Mouse (Mus musculus) adrenal gland, adult 2 months (tissue): ENCODE measurements at regions not wholly inside any gene's neighbourhood (a gene's known extent, or its start where the extent isn't known, plus 50 kb on each side); places are given as distances from the start of the nearest gene placed in this dataset.

ENCODE experiments used
- DNase-seq: peaks from one replicate; pipeline ENCODE4 v3.0.0; 2021

DNA sequence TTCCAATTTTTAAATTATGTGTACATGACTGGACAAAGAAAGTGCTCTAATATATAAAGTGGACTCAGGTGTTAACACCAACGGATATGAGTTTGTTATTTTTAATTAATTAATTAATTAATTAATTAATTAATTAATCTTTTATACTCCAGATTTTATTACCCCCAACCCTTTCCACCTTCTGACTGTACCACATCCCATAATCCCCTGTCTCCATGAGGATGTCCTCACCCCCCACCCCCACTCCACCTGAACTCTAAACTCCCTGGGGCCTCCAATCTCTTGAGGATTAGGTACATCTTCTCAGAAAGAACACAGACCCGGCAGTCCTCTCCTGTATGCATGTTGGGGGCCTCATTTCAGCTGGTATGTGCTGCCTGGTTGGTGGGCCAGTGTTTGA lies 182.8 kb downstream of the Rassf9 start:
- no peak for DNase-seq

DNA sequence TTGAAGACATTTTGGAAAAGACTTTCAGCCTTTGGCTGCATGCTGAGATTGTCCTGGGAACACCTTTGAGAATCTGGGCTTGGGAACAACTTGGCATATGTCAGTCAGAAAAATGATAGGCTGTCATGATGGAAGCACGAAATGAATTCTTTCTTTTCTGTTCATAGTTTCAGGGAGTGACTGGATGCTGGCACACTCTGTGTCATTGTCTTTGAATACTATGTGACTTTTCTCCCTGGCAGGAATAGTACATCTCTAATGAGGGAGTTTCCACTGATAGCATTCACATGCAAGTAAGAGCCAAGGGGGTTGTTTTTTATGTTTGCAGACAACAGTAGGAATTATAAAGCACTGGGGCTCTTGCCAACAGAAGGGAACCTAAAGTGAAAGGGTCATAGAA lies 177.9 kb downstream of the Rassf9 start:
- no peak for DNase-seq

GRCm38 (mm10) chr10:102686667-102687397 lies 174.8 kb downstream of the Rassf9 start:
- DNase-seq, result no peak

DNA sequence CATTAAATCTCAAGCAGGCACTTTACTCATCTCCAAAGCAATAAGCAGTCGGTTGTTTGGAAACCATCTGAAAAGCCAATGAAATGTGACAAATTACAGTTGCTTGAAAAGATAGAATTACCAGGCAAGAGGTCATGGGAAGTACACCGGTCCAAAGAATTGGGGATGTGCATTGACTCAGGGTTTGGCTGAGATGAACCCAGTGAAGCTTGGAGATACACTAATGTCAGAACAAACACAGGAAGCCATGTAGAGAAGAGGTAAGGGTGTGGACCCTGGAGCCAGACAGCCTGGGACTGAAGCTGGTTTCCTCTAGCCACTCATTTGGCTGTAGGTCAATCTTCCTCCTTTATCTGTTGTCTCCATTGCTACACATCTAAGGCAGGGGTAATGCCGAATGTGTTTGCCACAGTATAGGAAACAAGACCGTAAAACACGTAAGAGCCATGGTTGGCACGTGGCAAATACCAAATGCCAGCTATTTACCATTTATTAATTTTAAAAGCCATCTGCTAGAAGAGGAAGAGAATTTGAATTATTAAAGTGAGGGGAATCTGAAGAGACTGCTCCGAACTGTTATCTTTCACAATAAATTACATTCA lies 173.9 kb downstream of the Rassf9 start:
- DNase-seq, result peak; percentile 5

DNA sequence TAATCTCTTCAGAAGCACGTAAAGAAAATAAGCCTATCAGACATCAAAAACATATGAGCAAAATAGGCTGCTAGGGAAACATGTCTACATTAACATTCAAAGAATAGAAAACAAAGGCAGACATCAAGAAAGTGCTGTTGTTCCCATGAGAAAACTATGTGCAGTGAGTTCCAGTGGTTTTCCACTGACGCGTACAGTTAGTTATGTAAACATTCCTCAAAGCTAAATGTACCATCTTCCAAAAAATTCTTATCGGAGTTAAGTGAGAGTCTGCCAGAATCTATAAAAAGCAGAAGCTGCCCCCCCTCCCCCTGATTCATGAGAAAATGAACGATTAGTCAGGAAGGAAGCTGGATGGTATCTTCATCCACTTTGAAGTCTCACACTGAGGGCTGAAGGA lies 155.3 kb downstream of the Rassf9 start:
- no peak for DNase-seq

DNA sequence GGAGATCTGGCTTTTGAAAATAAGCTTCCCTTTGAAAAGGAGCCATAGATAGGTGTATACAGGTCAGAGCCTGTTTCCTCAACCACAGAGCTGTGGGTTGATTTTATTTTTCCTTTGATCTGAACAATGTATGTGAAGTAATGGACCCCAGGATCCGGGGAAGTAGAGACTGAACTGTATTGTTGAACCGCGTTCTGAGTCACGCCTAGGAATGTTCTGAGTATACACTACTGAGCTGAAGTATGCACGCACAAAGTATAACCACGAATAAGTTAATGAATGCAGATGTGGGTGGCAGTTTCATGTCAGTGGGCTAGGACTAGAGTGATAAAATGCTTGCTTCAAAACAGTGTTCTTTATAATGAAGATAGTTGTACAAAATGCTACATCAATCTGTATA lies 147.7 kb downstream of the Rassf9 start:
- no peak for DNase-seq

DNA sequence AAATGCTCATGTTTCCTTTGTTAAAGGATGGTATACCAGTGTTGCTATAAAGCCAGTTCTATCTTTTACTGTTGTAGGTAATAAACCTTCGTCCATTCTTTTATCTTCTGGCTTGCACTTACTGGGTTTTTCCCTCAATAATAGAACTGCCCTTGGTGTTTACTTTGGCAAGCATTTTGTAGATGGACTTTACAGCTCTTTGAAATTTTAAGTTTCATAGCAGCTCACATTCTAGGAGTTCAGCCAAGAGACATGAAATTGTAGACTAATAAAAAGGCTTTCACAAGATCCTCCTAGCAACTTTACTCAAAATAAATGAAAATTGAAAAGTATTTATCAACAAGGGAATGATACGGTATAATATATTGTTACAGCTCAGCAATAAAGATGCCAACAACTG lies 124.5 kb downstream of the Rassf9 start:
- DNase-seq, result no peak

GRCm38 (mm10) chr10:102633438-102633837 lies 121.4 kb downstream of the Rassf9 start:
- DNase-seq, result no peak

DNA sequence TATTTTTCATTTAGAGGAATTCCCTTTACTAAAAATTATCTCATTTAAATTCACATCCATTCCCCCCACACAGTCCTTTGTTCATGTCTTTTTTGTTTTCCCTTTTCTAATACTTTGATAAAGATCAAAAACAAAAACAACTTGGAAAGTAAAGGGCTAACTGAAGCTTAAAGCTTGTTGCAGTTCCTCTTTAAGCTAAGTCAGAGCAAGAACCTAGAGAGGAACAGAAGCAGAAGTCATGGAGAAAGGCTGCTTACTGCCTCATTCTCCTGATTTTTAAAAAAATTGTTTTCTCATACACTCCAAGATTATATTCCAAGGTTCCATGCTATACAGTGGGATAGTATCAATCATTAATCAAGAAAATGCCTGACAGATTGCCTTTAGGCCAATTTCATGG lies 116.6 kb downstream of the Rassf9 start:
- DNase-seq, result no peak

DNA sequence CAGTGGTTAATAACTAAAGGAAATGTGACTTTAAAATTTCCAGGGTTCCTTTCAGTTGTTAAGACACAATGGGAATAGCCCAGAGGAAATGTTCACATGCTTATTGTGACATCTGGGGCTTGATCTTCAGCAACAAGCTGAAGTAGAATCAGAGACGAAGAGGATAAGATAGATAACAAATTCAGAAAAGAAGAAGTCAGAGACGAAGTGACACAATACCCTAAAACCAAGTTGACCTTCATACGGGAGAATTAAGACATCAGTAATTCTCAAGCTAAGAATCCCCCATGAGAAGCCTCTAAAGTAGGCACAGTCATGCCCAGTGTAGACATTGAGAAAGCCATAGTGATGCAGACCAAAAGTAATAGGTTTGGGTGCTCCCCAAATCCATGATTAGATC lies 111.9 kb downstream of the Rassf9 start:
- DNase-seq, result no peak

DNA sequence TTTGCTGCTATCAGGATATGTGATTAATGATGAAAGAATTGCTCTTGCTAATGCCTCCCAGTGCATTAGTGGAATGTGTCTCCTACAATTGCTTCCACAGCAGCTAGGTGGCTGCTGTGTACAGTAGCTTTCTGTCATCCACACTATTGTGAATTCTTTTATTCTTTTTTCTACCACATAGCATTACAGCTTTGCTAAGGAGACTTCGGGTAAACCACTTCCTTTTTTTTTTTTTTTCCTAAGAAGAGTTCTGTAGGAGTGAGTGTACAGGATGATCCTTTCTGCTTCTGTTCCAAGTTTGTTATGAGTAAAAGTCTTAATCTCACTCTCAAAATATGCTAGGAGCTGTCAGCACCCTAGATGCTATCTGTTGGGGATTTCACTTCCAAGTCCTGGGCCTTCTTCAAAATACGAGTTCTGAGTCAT lies 110.6 kb downstream of the Rassf9 start:
- DNase-seq, result no peak

- no peak for DNase-seq
These were observed 106.7 kb downstream of the Rassf9 start for GRCm38 (mm10) chr10:102618711-102619110.

- no peak for DNase-seq
These were observed 104.1 kb downstream of the Rassf9 start for GRCm38 (mm10) chr10:102615962-102616595.
